Mouse (Mus musculus) lung, adult 2 months (tissue): ENCODE data around the gene Hcn2.

Experiments
- CTCF ChIP-seq: fragments of 200-500 bp; IDR thresholded peaks from 2 replicates; pipeline ENCODE4 v1.5.1; 2011; ENCODE audit warnings: mild to moderate bottlenecking, low read length, control low read depth; ENCODE audit not compliant: insufficient read depth
- POLR2A ChIP-seq: fragments of 200-500 bp; IDR thresholded peaks from 2 replicates; pipeline ENCODE4 v1.6.1; 2011; ENCODE audit warnings: low read depth, mild to moderate bottlenecking, control low read depth, low read length, borderline replicate concordance; ENCODE audit errors: extremely low read depth

DNA sequence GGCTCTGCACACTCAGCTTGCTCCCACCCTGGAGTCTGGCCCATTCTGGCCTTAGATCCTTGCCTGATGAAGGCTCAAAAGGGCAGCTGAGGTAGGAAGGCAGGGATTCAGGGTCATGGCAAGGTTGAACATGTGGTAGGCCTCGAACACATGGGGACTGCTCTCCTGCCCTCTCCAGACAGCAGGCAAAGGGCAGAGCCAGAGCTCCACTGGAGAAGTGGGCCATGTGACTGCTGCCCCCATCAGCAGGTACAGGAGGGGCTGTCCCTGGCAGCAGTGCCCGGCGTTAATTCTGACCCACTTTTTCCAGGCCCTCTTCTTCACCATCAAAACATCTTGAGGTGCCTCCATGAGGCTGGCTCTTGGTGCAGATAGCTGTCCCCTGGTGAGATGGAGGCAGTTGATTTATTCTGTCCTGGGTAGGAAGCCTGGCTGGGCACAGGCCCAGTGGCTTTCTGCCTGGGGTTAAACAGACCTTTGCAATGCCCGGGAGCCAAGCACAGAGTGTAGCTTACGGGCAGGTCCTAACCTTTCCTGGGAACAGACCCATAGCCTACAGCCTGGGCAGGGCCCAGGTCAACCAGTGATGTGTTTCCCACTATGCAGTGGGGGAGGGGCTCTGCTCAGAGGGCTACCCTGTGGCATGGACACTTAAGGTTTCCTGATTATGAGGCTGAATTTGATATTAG is 9.9 kb upstream of the Hcn2 start:
- TF ChIP-seq POLR2A (no peak), CTCF (no peak)
